Mouse (Mus musculus) lung, embryonic 16.5 days (tissue): Measurements from ENCODE around the gene Tcf7l1. TPM values are rescaled to one million over a fixed set of nuclear protein-coding genes. Genes with fewer than 3 reads are reported as not detected.
A peak's percentile ranks its signal among the peaks of the same experiment; 100 is the strongest.

Experiments used
- ATAC-seq: fragments of 200-750 bp; cut with Nextera tagmentation; 2 replicates; pipeline ENCODE4 v1.8.0; 2017; ENCODE audit warnings: low read depth, mild to moderate bottlenecking, moderate library complexity
- H3K27ac ChIP-seq: fragments of 300-500 bp; sonication (generic); 2 replicates; pipeline ENCODE4 v1.5.1; 2014; ENCODE audit warnings: mild to moderate bottlenecking, control low read depth, low read length
- H3K27me3 ChIP-seq: fragments of 300-500 bp; sonication (generic); 2 replicates; pipeline ENCODE4 v1.6.1; 2014; ENCODE audit warnings: low read depth, low read length, mixed read lengths; ENCODE audit not compliant: control insufficient read depth, insufficient read depth
- H3K36me3 ChIP-seq: fragments of 300-500 bp; sonication (generic); 2 replicates; pipeline ENCODE4 v1.6.1; 2014; ENCODE audit warnings: low read length; ENCODE audit not compliant: control insufficient read depth, insufficient read depth
- H3K4me1 ChIP-seq: fragments of 300-500 bp; sonication (generic); replicated peaks from 2 replicates; pipeline ENCODE4 v1.6.1; 2014; ENCODE audit warnings: low read length, mixed read lengths; ENCODE audit not compliant: control insufficient read depth, insufficient read depth
- H3K4me2 ChIP-seq: fragments of 300-500 bp; sonication (generic); 2 replicates; pipeline ENCODE4 v1.6.1; 2014; ENCODE audit warnings: low read depth, low read length, control low read depth
- H3K4me3 ChIP-seq: fragments of 300-500 bp; sonication (generic); 2 replicates; pipeline ENCODE4 v1.5.1; 2014; ENCODE audit warnings: mild to moderate bottlenecking, low read length, control low read depth
- H3K9ac ChIP-seq: fragments of 300-500 bp; sonication (generic); 2 replicates; pipeline ENCODE4 v1.6.1; 2014; ENCODE audit warnings: low read length, control low read depth
- H3K9me3 ChIP-seq: fragments of 300-500 bp; sonication (generic); 2 replicates; pipeline ENCODE4 v1.6.1; 2016; ENCODE audit warnings: low read length; ENCODE audit not compliant: control insufficient read depth
- WGBS: fragments of 180-500 bp; shearing (Covaris S2); extraction: QIAGEN DNeasy Blood & Tissue Kit; methylation state at CpG from one replicate; pipeline ENCODE4 v1.1.7; 2014; 5-methylcytosine and 5-hydroxymethylcytosine counted together
- polyA plus RNA-seq: library from polyadenylated mRNA; unstranded; fragments of >200 nt; fragmentation: Nextera tagmentation; extraction: Ambion mirVana; gene quantifications from 2 replicates; pipeline ENCODE4 v1.2.1, GENCODE M21; 2015

Tcf7l1 gene
- polyA plus RNA-seq, 1 experiment from 2014 or later: 31.9 TPM

DNA sequence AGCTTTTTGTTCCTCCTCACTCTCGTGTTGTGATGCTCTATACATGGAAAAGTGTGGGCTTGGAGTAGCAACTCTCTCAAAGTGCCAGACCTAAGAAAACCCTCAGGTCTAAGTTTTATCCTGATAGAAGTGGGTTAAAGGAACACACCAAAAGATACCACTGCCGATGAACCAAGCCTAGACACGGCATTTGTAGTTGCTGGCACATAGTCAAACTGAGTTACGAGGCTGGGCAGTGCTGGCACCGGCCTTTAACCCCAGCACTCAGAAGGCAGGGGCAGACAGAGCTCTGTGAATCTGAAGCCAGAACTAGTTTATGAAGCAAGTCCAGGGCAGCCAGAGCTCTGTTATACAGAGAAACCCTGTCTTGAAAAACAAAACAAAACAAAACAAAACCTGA is 181.4 kb downstream of the Tcf7l1 start:
- Histone ChIP-seq H3K27me3 (no peaks in the 10 kb centered on the region), H3K4me1 (no peaks in the 10 kb centered on the region), H3K4me2 (no peak overlapping the region), H3K9me3 (no peaks in the 10 kb centered on the region), H3K36me3 (peaks cover 42% of the 10 kb centered on the region), H3K9ac (no peak overlapping the region), H3K4me3 (no peak overlapping the region), H3K27ac (no peak overlapping the region)
- ATAC-seq: no peak
- 88% methylated on average over 5 of the region's 5 CpGs for WGBS

- no peaks in the 10 kb centered on the region for H3K27me3 ChIP-seq
- no peak for ATAC-seq
- H3K36me3 ChIP-seq: peaks cover 41% of the 10 kb centered on the region
- H3K4me2 ChIP-seq: no peak overlapping the region
- H3K9me3 ChIP-seq: no peaks in the 10 kb centered on the region
- H3K27ac ChIP-seq: no peak overlapping the region
- H3K9ac ChIP-seq: no peak overlapping the region
- H3K4me1 ChIP-seq: no peaks in the 10 kb centered on the region
- H3K4me3 ChIP-seq: no peak overlapping the region
- 89% methylated on average over 4 of the region's 4 CpGs for WGBS
Measured at GRCm38 (mm10) chr6:72607060-72607459, 182.0 kb downstream of the Tcf7l1 start.

GRCm38 (mm10) chr6:72604066-72604465 is 185.0 kb downstream of the Tcf7l1 start:
- Histone ChIP-seq H3K4me1 (peaks cover 4% of the 10 kb centered on the region), H3K9me3 (no peaks in the 10 kb centered on the region), H3K4me3 (no peak overlapping the region), H3K27ac (no peak overlapping the region), H3K4me2 (no peak overlapping the region), H3K27me3 (no peaks in the 10 kb centered on the region), H3K36me3 (peaks cover 25% of the 10 kb centered on the region), H3K9ac (no peak overlapping the region)
- 76% methylated on average over 2 of the region's 2 CpGs for WGBS
- no peak for ATAC-seq

DNA sequence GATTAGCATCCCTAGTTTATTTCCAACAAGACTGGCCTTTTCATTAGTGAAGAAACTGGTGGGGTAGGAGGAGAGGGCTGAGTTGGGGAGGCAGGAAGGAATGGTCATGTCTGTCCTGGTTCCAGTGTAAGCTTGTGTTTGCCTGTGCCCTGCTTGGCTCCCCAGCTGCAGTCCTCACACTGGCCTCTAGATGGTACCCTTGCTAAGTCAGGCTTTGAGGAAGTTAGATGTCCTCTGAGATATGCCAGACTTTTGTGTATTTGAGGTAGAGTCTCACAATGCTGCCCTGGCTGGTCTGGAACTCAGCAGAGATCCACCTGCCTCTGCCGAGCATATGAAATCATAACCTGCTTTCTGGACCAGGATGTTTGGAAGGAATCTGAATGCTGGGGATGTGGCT is 187.3 kb downstream of the Tcf7l1 start:
- WGBS: 45% methylated on average over 1 of the region's 1 CpGs

GRCm38 (mm10) chr6:72600771-72601170 is 188.3 kb downstream of the Tcf7l1 start:
- Histone ChIP-seq H3K4me2 (no peak overlapping the region), H3K4me3 (no peak overlapping the region), H3K36me3 (0 out of 2 replicates have a peak, but pooled peaks cover 7% of the 10 kb centered on the region), H3K9me3 (no peaks in the 10 kb centered on the region), H3K9ac (no peak overlapping the region), H3K27ac (no peak overlapping the region), H3K4me1 (peaks cover 19% of the 10 kb centered on the region), H3K27me3 (no peaks in the 10 kb centered on the region)
- WGBS: 79% methylated on average over 12 of the region's 12 CpGs
- ATAC-seq: no peak

More for the DNA sequence above, 187.3 kb downstream of the Tcf7l1 start:
- H3K4me3 ChIP-seq: no peak overlapping the region
- no peak overlapping the region for H3K9ac ChIP-seq
- peaks cover 12% of the 10 kb centered on the region for H3K36me3 ChIP-seq
- no peaks in the 10 kb centered on the region for H3K9me3 ChIP-seq
- no peak for ATAC-seq
- H3K4me2 ChIP-seq: no peak overlapping the region
- H3K4me1 ChIP-seq: peaks cover 17% of the 10 kb centered on the region
- H3K27ac ChIP-seq: no peak overlapping the region
- H3K27me3 ChIP-seq: no peaks in the 10 kb centered on the region

GRCm38 (mm10) chr6:72600216-72600615 is 188.8 kb downstream of the Tcf7l1 start:
- Histone ChIP-seq H3K36me3 (0 out of 2 replicates have a peak, but pooled peaks cover 3% of the 10 kb centered on the region), H3K9ac (no peak overlapping the region), H3K4me2 (no peak overlapping the region), H3K4me3 (no peak overlapping the region), H3K27me3 (no peaks in the 10 kb centered on the region), H3K9me3 (no peaks in the 10 kb centered on the region), H3K27ac (no peak overlapping the region), H3K4me1 (peaks cover 19% of the 10 kb centered on the region)
- no peak for ATAC-seq
- 71% methylated on average over 6 of the region's 6 CpGs for WGBS

- Histone ChIP-seq H3K27ac (peak overlapping the region; percentile 93), H3K9ac (peak overlapping the region; percentile 75), H3K4me1 (peaks cover 19% of the 10 kb centered on the region), H3K4me3 (peak overlapping the region; percentile 73), H3K36me3 (no peaks in the 10 kb centered on the region), H3K4me2 (peak overlapping the region; percentile 81), H3K9me3 (no peaks in the 10 kb centered on the region), H3K27me3 (no peaks in the 10 kb centered on the region)
- peak; percentile 65 for ATAC-seq
- WGBS: 29% methylated on average over 12 of the region's 12 CpGs
Measured at GRCm38 (mm10) chr6:72598791-72599557, 190.1 kb downstream of the Tcf7l1 start.

- peak within 1 kb of the TSS; percentile 81 for H3K4me2 ChIP-seq
- WGBS: under 1% methylated on average over 38 of the region's 38 CpGs
- no peaks in the 10 kb centered on the region for H3K27me3 ChIP-seq
- ATAC-seq: peak; percentile 90
- no peaks in the 10 kb centered on the region for H3K9me3 ChIP-seq
- peaks cover 19% of the 10 kb centered on the region for H3K4me1 ChIP-seq
- H3K36me3 ChIP-seq: no peaks in the 10 kb centered on the region
- peak within 1 kb of the TSS; percentile 73 for H3K4me3 ChIP-seq
- H3K27ac ChIP-seq: peak within 1 kb of the TSS; percentile 93
- H3K9ac ChIP-seq: peak within 1 kb of the TSS; percentile 77
Measured at GRCm38 (mm10) chr6:72597956-72598753, 190.9 kb downstream of the Tcf7l1 start, which contains the start of the genes Elmod3 and Retsat. Elmod3 (minus strand) TSS chr6:72598413. Retsat (plus strand) TSS chr6:72598475.
